In the genomic region with DNA sequence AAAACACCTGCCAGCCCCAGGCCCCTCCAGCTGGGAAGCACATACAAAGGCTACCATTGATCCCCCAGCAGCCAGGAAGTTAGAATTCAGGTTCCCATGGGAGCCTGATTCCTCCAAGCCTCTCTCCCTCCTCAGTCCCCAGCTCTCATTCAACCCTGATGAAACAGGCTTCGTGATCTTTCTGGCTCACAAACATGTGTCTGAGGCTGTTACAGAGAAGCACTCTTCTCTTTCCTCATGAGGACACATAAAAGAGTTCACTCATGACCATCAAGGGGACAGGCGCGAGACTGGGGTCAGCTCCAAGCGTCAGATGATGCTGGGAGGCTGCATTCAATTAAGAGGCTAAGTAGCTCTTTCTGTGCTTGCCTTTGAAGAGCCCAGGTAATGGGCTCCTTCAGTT, we compare ENCODE assay signal across 19 mouse cellular contexts. TPM values are rescaled to one million over a fixed set of nuclear protein-coding genes. Genes with fewer than 3 reads are reported as not detected.
DNase-seq lines count a peak whose midpoint lies in the region; ATAC-seq and TF ChIP-seq lines count a peak whose summit lies in the region.
"Had no signal": no experiment of that assay in that cellular context is flagged by ENCODE, and none has a peak within 500 bp of the region (broad histone marks: within the 10 kb centered on the region; RNA-seq: fewer than 3 reads in every experiment).

No protein-coding gene starts in this region.

- no peak for TF ChIP-seq POLR2A in limb, embryonic 14.5 days (IDR thresholded peaks at IDR 0.05; ENCODE audit: borderline replicate concordance, extremely low read depth, insufficient read depth, insufficient read length)

- ATAC-seq in hindbrain, embryonic 16.5 days, result peak; percentile 52; the same call in 1 of the 2 replicates
- no peak for ATAC-seq in hindbrain, embryonic 14.5 days (ENCODE audit: low FRiP score)
- ATAC-seq in embryonic facial prominence, embryonic 12.5 days (ENCODE audit: insufficient number of reproducible peaks, insufficient read depth, low FRiP score, low TSS enrichment), result 0 out of 2 replicates have a peak, but pooled peaks have one; percentile 3
- peak; percentile 64 for ATAC-seq in limb, embryonic 14.5 days (ENCODE audit: low FRiP score, low read depth)
- no peak for ATAC-seq in megakaryocyte progenitor cell, adult 5-6 weeks (replicated peaks; ENCODE audit: poor library complexity)
- ATAC-seq in monocyte, adult 5-6 weeks (replicated peaks; ENCODE audit: insufficient number of reproducible peaks, low FRiP score, low TSS enrichment, poor library complexity, severe bottlenecking), result no peak

- no peaks in the 10 kb centered on the region for H3K9me3 ChIP-seq in hindbrain, embryonic 16.5 days (ENCODE audit: control insufficient read depth, low read length)
- H3K9me3 ChIP-seq in hindbrain, embryonic 14.5 days (ENCODE audit: control insufficient read depth, low read length), result no peaks in the 10 kb centered on the region
- H3K9me3 ChIP-seq in embryonic facial prominence, embryonic 12.5 days, result no peaks in the 10 kb centered on the region
- H3K9me3 ChIP-seq in limb, embryonic 14.5 days (ENCODE audit: control insufficient read depth, low read length), result no peaks in the 10 kb centered on the region
- H3K9me3 ChIP-seq: G1E; lung, embryonic 15.5 days; neural tube, embryonic 13.5 days had no signal

- no peaks in the 10 kb centered on the region for H3K27me3 ChIP-seq in hindbrain, embryonic 16.5 days (replicated peaks; ENCODE audit: control insufficient read depth, insufficient read depth, low read length)
- no peaks in the 10 kb centered on the region for H3K27me3 ChIP-seq in hindbrain, embryonic 14.5 days (ENCODE audit: control insufficient read depth, insufficient read depth, low read length)
- no peaks in the 10 kb centered on the region for H3K27me3 ChIP-seq in embryonic facial prominence, embryonic 12.5 days
- H3K27me3 ChIP-seq in limb, embryonic 14.5 days (ENCODE audit: control insufficient read depth, insufficient read depth, low read length), result no peaks in the 10 kb centered on the region
- H3K27me3 ChIP-seq: lung, embryonic 15.5 days; neural tube, embryonic 13.5 days had no signal

- no peak overlapping the region for H3K9ac ChIP-seq in hindbrain, embryonic 16.5 days (ENCODE audit: low read depth, low read length)
- H3K9ac ChIP-seq in hindbrain, embryonic 14.5 days, result no peak overlapping the region
- no peak overlapping the region for H3K9ac ChIP-seq in embryonic facial prominence, embryonic 12.5 days
- H3K9ac ChIP-seq in limb, embryonic 14.5 days (ENCODE audit: low read depth, low read length, severe bottlenecking), result no peak overlapping the region
- H3K9ac ChIP-seq: lung, embryonic 15.5 days; neural tube, embryonic 13.5 days had no signal

- no peak overlapping the region for H3K4me3 ChIP-seq in hindbrain, embryonic 16.5 days (ENCODE audit: low read length)
- no peak overlapping the region for H3K4me3 ChIP-seq in hindbrain, embryonic 14.5 days (replicated peaks; ENCODE audit: low read length)
- H3K4me3 ChIP-seq in embryonic facial prominence, embryonic 12.5 days, result no peak overlapping the region
- H3K4me3 ChIP-seq in limb, embryonic 14.5 days (replicated peaks; ENCODE audit: low read length), result no peak overlapping the region
- H3K4me3 ChIP-seq: gastrocnemius, adult 2 months; heart, adult 2 months; lung, embryonic 15.5 days; neural tube, embryonic 13.5 days had no signal

- peaks cover 3% of the 10 kb centered on the region; the same call in 1 of the 2 replicates for H3K4me1 ChIP-seq in hindbrain, embryonic 16.5 days (ENCODE audit: control insufficient read depth, insufficient read depth, low read depth, low read length)
- H3K4me1 ChIP-seq in hindbrain, embryonic 14.5 days (replicated peaks; ENCODE audit: control insufficient read depth, insufficient read depth, low read length), result peaks cover 5% of the 10 kb centered on the region; the same call in 1 of the 2 replicates
- H3K4me1 ChIP-seq in embryonic facial prominence, embryonic 12.5 days, result peaks cover 19% of the 10 kb centered on the region; the same call in 1 of the 2 replicates
- H3K4me1 ChIP-seq in limb, embryonic 14.5 days (ENCODE audit: control insufficient read depth, insufficient read depth, low read length), result peaks cover 15% of the 10 kb centered on the region
- H3K4me1 ChIP-seq: lung, embryonic 15.5 days had no signal

- H3K4me2 ChIP-seq in hindbrain, embryonic 16.5 days (ENCODE audit: low read length), result no peak overlapping the region
- no peak overlapping the region for H3K4me2 ChIP-seq in hindbrain, embryonic 14.5 days (replicated peaks)
- H3K4me2 ChIP-seq in embryonic facial prominence, embryonic 12.5 days (replicated peaks), result no peak overlapping the region
- no peak overlapping the region for H3K4me2 ChIP-seq in limb, embryonic 14.5 days (replicated peaks; ENCODE audit: low read depth, low read length, severe bottlenecking)
- H3K4me2 ChIP-seq: liver, embryonic 11.5 days; lung, embryonic 15.5 days; neural tube, embryonic 13.5 days had no signal

- no peak overlapping the region for H3K27ac ChIP-seq in hindbrain, embryonic 16.5 days (ENCODE audit: low read depth, low read length)
- H3K27ac ChIP-seq in hindbrain, embryonic 14.5 days, result no peak overlapping the region; the same call in 1 of the 2 replicates
- H3K27ac ChIP-seq in embryonic facial prominence, embryonic 12.5 days, result peak overlapping the region; percentile 32; the same call in 1 of the 2 replicates
- H3K27ac ChIP-seq in limb, embryonic 14.5 days (replicated peaks; ENCODE audit: low read depth, low read length), result no peak overlapping the region
- H3K27ac ChIP-seq: gastrocnemius, adult 2 months; heart, adult 2 months; lung, embryonic 15.5 days; neural tube, embryonic 13.5 days had no signal

- 68% methylated on average over 4 of the region's 4 CpGs for WGBS in hindbrain, embryonic 16.5 days
- 54% methylated on average over 4 of the region's 4 CpGs for WGBS in hindbrain, embryonic 14.5 days
- WGBS in embryonic facial prominence, embryonic 12.5 days, result 4% methylated on average over 4 of the region's 4 CpGs
- WGBS in limb, embryonic 14.5 days, result 17% methylated on average over 4 of the region's 4 CpGs

- no peak for DNase-seq in hindbrain, embryonic 14.5 days (ENCODE audit: low spot score)
- DNase-seq in limb, embryonic 14.5 days (ENCODE audit: low spot score), result peak; percentile 56
- no peak for DNase-seq in heart, postnatal 36 days
- DNase-seq: adrenal gland, postnatal 14 days; cerebellum, postnatal 25 days; gastrocnemius, adult 2 months; heart, adult 2 months; heart, postnatal 14 days; kidney, adult 11 months; kidney, postnatal 4 days; right cerebral cortex, adult 18-20 months had no signal

- no peaks in the 10 kb centered on the region for H3K36me3 ChIP-seq in hindbrain, embryonic 16.5 days (ENCODE audit: control insufficient read depth, insufficient read depth, low read length)
- no peaks in the 10 kb centered on the region for H3K36me3 ChIP-seq in hindbrain, embryonic 14.5 days (replicated peaks; ENCODE audit: control insufficient read depth, insufficient read depth)
- no peaks in the 10 kb centered on the region for H3K36me3 ChIP-seq in embryonic facial prominence, embryonic 12.5 days
- no peaks in the 10 kb centered on the region for H3K36me3 ChIP-seq in limb, embryonic 14.5 days (ENCODE audit: control insufficient read depth, insufficient read depth, low read length)
- H3K36me3 ChIP-seq: G1E; lung, embryonic 15.5 days; neural tube, embryonic 13.5 days had no signal

- intact Hi-C loops in heart, postnatal 36 days (cut with DNase I), result no loop called here

RNA-seq across cellular contexts. Expression of gene Glce, which starts 40.4 kb away (rescaled TPM):
- 26.4 and 27.2 TPM in 2 replicates for polyA plus RNA-seq in hindbrain, embryonic 16.5 days (2015; fragmentation: Nextera tagmentation; extraction: Ambion mirVana)
- 23.5 and 27.5 TPM in 2 replicates for polyA plus RNA-seq in hindbrain, embryonic 14.5 days (2014; fragmentation: Nextera tagmentation; extraction: Ambion mirVana)
- polyA plus RNA-seq in embryonic facial prominence, embryonic 12.5 days (2016; fragmentation: Nextera tagmentation; extraction: Ambion mirVana), result 34.7 and 37.1 TPM in 2 replicates
- polyA plus RNA-seq in limb, embryonic 14.5 days (2012; rRNA removed), result 16.5 and 17.9 TPM in 2 replicates
- polyA plus RNA-seq in limb, embryonic 14.5 days (2014; fragmentation: Nextera tagmentation; extraction: Ambion mirVana), result 31.9 and 36.9 TPM in 2 replicates
- 17.1 and 19.7 TPM in 2 replicates for total RNA-seq in megakaryocyte progenitor cell, adult 5-6 weeks (2015)
- total RNA-seq in megakaryocyte progenitor cell, adult 5-6 weeks (2017), result 18.0 and 20.3 TPM in 2 replicates
- total RNA-seq in heart, postnatal 36 days (2021), result 10 to 100 TPM; 11.7 TPM
- total RNA-seq in monocyte, adult 5-6 weeks (2017), result 7.7 to 9.7 TPM (median 8.2 TPM) in 3 replicates

Comparison
In these comparisons a context has a peak if more than half of its experiments do, and no peak if none do; other contexts are left out.
1. ATAC-seq: peak in hindbrain, embryonic 16.5 days (single experiment), embryonic facial prominence, embryonic 12.5 days (single experiment) and limb, embryonic 14.5 days (single experiment); none in hindbrain, embryonic 14.5 days (single experiment), megakaryocyte progenitor cell, adult 5-6 weeks (single experiment) and monocyte, adult 5-6 weeks (single experiment).